Mouse (Mus musculus): Measurements from ENCODE around the gene Olfr968. TPM values are rescaled to one million over a fixed set of nuclear protein-coding genes. Genes with fewer than 3 reads are reported as not detected.

Olfr968 gene
- total RNA-seq (2021) = not detected
- long read RNA-seq, experiment 1 = 0 reads
- long read RNA-seq, experiment 2 = 0 reads

GRCm38 (mm10) chr9:39783153-39783552 is at the start of gene Olfr968:
TSS of gene Olfr968 (minus strand) at chr9:39783253.
- no peak for DNase-seq
- intact Hi-C loops (cut with DNase I; ENCODE audit: low total_unique reads) = no loop called here

GRCm38 (mm10) chr9:39808560-39808959 is 25.5 kb upstream of the Olfr968 start, which contains the start of gene Olfr970:
TSS of gene Olfr970 (plus strand) at chr9:39808860.
- intact Hi-C loops (cut with DNase I; ENCODE audit: low total_unique reads) = no loop called here
- DNase-seq = no peak

GRCm38 (mm10) chr9:39790558-39790957 is 7.5 kb upstream of the Olfr968 start, which contains the start of gene Olfr969:
TSS of gene Olfr969 (plus strand) at chr9:39790945.
- no peak for DNase-seq
- intact Hi-C loops (cut with DNase I; ENCODE audit: low total_unique reads) = no loop called here

GRCm38 (mm10) chr9:39746428-39746827 is 36.6 kb downstream of the Olfr968 start:
- DNase-seq = no peak
- intact Hi-C loops (cut with DNase I; ENCODE audit: low total_unique reads) = no loop called here

GRCm38 (mm10) chr9:39745949-39746348 is 37.1 kb downstream of the Olfr968 start, which contains the start of gene Olfr967:
TSS of gene Olfr967 (plus strand) at chr9:39746249.
- no peak for DNase-seq
- intact Hi-C loops (cut with DNase I; ENCODE audit: low total_unique reads) = no loop called here

- no peak for DNase-seq
- intact Hi-C loops (cut with DNase I; ENCODE audit: low total_unique reads) = no loop called here
Measured at GRCm38 (mm10) chr9:39740741-39741140, 42.3 kb downstream of the Olfr968 start.

- DNase-seq = no peak
- intact Hi-C loops (cut with DNase I; ENCODE audit: low total_unique reads) = no loop called here
Measured at GRCm38 (mm10) chr9:39730678-39731077, 52.4 kb downstream of the Olfr968 start, which contains the start of gene Olfr150. TSS of gene Olfr150 (plus strand) at chr9:39730978.

Other genes starting within 250 kb of the Olfr968 start
- gene Olfr958, start 229.2 kb downstream of the Olfr968 start, total RNA-seq (2021) = not detected
- gene Olfr959, start 207.7 kb downstream of the Olfr968 start, total RNA-seq (2021) = not detected
- gene AW551984, start 178.8 kb downstream of the Olfr968 start, total RNA-seq (2021) = 10 to 100 TPM; 51.9 to 71.0 TPM
- gene Olfr148, start 172.6 kb downstream of the Olfr968 start, total RNA-seq (2021) = not detected
- gene Olfr960, start 161.9 kb downstream of the Olfr968 start, total RNA-seq (2021) = not detected
- gene Olfr961, start 138.2 kb downstream of the Olfr968 start, total RNA-seq (2021) = not detected
- not detected for gene Olfr963, start 116.0 kb downstream of the Olfr968 start, total RNA-seq (2021)
- not detected for gene Olfr149, start 76.1 kb downstream of the Olfr968 start, total RNA-seq (2021)
- not detected for gene Olfr965, start 71.9 kb downstream of the Olfr968 start, total RNA-seq (2021)
- gene Olfr150, start 52.3 kb downstream of the Olfr968 start, total RNA-seq (2021) = not detected
- gene Olfr967, start 37.0 kb downstream of the Olfr968 start, total RNA-seq (2021) = not detected
- not detected for gene Olfr969, start 7.7 kb upstream of the Olfr968 start, total RNA-seq (2021)
- gene Olfr970, start 25.6 kb upstream of the Olfr968 start, total RNA-seq (2021) = not detected
- gene Olfr971, start 53.6 kb upstream of the Olfr968 start, total RNA-seq (2021) = not detected
- gene Olfr972, start 83.2 kb upstream of the Olfr968 start, total RNA-seq (2021) = not detected
- not detected for gene Olfr229, start 124.1 kb upstream of the Olfr968 start, total RNA-seq (2021)
- gene Olfr974, start 154.2 kb upstream of the Olfr968 start, total RNA-seq (2021) = not detected
- gene Olfr975, start 168.8 kb upstream of the Olfr968 start, total RNA-seq (2021) = not detected
- not detected for gene Olfr976, start 177.9 kb upstream of the Olfr968 start, total RNA-seq (2021)
- gene Olfr978, start 208.9 kb upstream of the Olfr968 start, total RNA-seq (2021) = not detected
- not detected for gene Olfr979, start 220.2 kb upstream of the Olfr968 start, total RNA-seq (2021)
- not detected for gene Olfr980, start 226.3 kb upstream of the Olfr968 start, total RNA-seq (2021)
- not detected for gene Olfr981, start 238.2 kb upstream of the Olfr968 start, total RNA-seq (2021)

Measured in gastrocnemius, postnatal 14 days (tissue).